In the genomic region with DNA sequence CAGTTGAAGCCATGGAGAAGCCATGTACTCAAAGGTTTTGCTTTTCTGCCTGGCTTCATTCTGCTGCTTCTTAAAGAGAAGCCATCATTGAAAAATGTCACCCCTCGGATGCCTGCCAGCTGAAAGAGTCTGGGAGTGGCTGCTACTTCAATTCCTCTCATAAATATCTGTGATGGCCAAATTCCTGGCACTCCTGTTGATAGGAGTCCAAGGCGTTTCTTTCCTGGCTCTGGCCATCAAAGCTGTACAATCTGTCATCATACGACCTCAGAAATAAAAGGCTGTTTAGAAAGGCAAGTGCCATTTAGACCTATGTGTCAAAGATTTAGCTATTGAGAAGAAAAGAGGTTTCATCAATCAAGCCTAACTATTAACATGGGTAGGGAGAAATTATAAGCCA, we compare ENCODE assay signal across 13 mouse cellular contexts. TPM values are rescaled to one million over a fixed set of nuclear protein-coding genes. Genes with fewer than 3 reads are reported as not detected.
DNase-seq lines count a peak whose midpoint lies in the region; ATAC-seq and TF ChIP-seq lines count a peak whose summit lies in the region.
"Had no signal": no experiment of that assay in that cellular context is flagged by ENCODE, and none has a peak within 500 bp of the region (broad histone marks: within the 10 kb centered on the region; RNA-seq: fewer than 3 reads in every experiment).

No protein-coding gene starts in this region.

- ATAC-seq in megakaryocyte progenitor cell, adult 5-6 weeks (replicated peaks; ENCODE audit: poor library complexity), result no peak

- H3K4me3 ChIP-seq in layer of hippocampus, adult 2 months, result no peak overlapping the region
- H3K4me3 ChIP-seq: forebrain, embryonic 10.5 days; limb, embryonic 10.5 days had no signal

- TF ChIP-seq CTCF in layer of hippocampus, adult 2 months (conservative IDR thresholded peaks at IDR 0.05), result no peak

- H3K27ac ChIP-seq in layer of hippocampus, adult 2 months, result peak overlapping the region; percentile 86
- H3K27ac ChIP-seq: forebrain, embryonic 10.5 days; limb, embryonic 10.5 days had no signal

- peak; percentile 18 for DNase-seq in adrenal gland, adult 8-10 months
- no peak for DNase-seq in adrenal gland, postnatal 4 days (ENCODE audit: low spot score in 2 of 2)
- no peak for DNase-seq in layer of hippocampus, adult 2 months (ENCODE audit: low spot score in 2 of 2)
- DNase-seq in layer of hippocampus, adult 11-12 months (ENCODE audit: low spot score), result no peak
- peak; percentile 37 for DNase-seq in kidney, postnatal 10 days
- DNase-seq in skeletal muscle tissue, adult 2 months (ENCODE audit: low read depth, low spot score), result peak; percentile 34
- no peak for DNase-seq in thymus, postnatal 25 days
- DNase-seq: spleen, adult 18-20 months; thymus, adult 2 months had no signal

RNA-seq across cellular contexts. Expression of a gene that starts 49.6 kb away (rescaled TPM):
- total RNA-seq in adrenal gland, adult 8-10 months (2022), result 10 to 100 TPM; 13.5 to 14.8 (median 14.5) TPM
- 10 to 100 TPM; 13.2 to 14.4 TPM for total RNA-seq in adrenal gland, postnatal 4 days (2021)
- total RNA-seq in layer of hippocampus, adult 2 months (2021), result 10 to 100 TPM; 27.6 to 27.8 TPM
- 1.9 and 2.2 TPM in 2 replicates for total RNA-seq in megakaryocyte progenitor cell, adult 5-6 weeks (2015)
- total RNA-seq in megakaryocyte progenitor cell, adult 5-6 weeks (2017), result 1.9 and 2.2 TPM in 2 replicates
- total RNA-seq: MEL had no signal

Comparison
In these comparisons a context has a peak if more than half of its experiments do, and no peak if none do; other contexts are left out.
1. DNase-seq: peak in adrenal gland, adult 8-10 months (single experiment), kidney, postnatal 10 days (single experiment) and skeletal muscle tissue, adult 2 months (single experiment); none in adrenal gland, postnatal 4 days (0 of 2), layer of hippocampus, adult 2 months (0 of 2), layer of hippocampus, adult 11-12 months (single experiment) and thymus, postnatal 25 days (single experiment).
2. RNA of a gene that starts 49.6 kb away (total RNA-seq): 27.6 to 27.8 TPM in layer of hippocampus, adult 2 months, 13.5 to 14.8 TPM in adrenal gland, adult 8-10 months and 13.2 to 14.4 TPM in adrenal gland, postnatal 4 days; 1.9 to 2.2 TPM in megakaryocyte progenitor cell, adult 5-6 weeks; every median in the first group is over 4 times any median in the second.